ENCODE assay signal across 24 mouse cellular contexts in genomic region chr14:122057941-122058346, GRCm38 (mm10). TPM values are rescaled to one million over a fixed set of nuclear protein-coding genes. Genes with fewer than 3 reads are reported as not detected.
A peak's percentile ranks its signal among the peaks of the same experiment; 100 is the strongest.
DNase-seq lines count a peak whose midpoint lies in the region; ATAC-seq and TF ChIP-seq lines count a peak whose summit lies in the region.
"Had no signal": no experiment of that assay in that cellular context is flagged by ENCODE, and none has a peak within 500 bp of the region (broad histone marks: within the 10 kb centered on the region; RNA-seq: fewer than 3 reads in every experiment).

No protein-coding gene starts in this region.

- no peak overlapping the region for H3K9ac ChIP-seq in embryonic facial prominence, embryonic 11.5 days (replicated peaks; ENCODE audit: low read length)
- H3K9ac ChIP-seq in neural tube, embryonic 15.5 days (replicated peaks) = no peak overlapping the region
- H3K9ac ChIP-seq: embryonic facial prominence, embryonic 15.5 days; hindbrain, embryonic 14.5 days had no signal

- H3K4me1 ChIP-seq in embryonic facial prominence, embryonic 11.5 days (ENCODE audit: control insufficient read depth, insufficient read depth, low read length) = no peaks in the 10 kb centered on the region
- H3K4me1 ChIP-seq in embryonic facial prominence, embryonic 10.5 days = peaks cover 8% of the 10 kb centered on the region
- peaks cover 11% of the 10 kb centered on the region for H3K4me1 ChIP-seq in bone marrow, adult 2 months (ENCODE audit: control insufficient read depth, insufficient read depth, low read length)
- no peaks in the 10 kb centered on the region for H3K4me1 ChIP-seq in neural tube, embryonic 15.5 days
- H3K4me1 ChIP-seq: forebrain, embryonic 10.5 days had no signal

- no peak for TF ChIP-seq CTCF in bone marrow, adult 2 months (IDR thresholded peaks at IDR 0.05; ENCODE audit: control insufficient read depth, insufficient read depth, low read length)

- no peaks in the 10 kb centered on the region for H3K36me3 ChIP-seq in embryonic facial prominence, embryonic 11.5 days (replicated peaks; ENCODE audit: control insufficient read depth, insufficient read depth, low read depth, low read length)
- no peaks in the 10 kb centered on the region for H3K36me3 ChIP-seq in embryonic facial prominence, embryonic 10.5 days (replicated peaks)
- H3K36me3 ChIP-seq in neural tube, embryonic 15.5 days = no peaks in the 10 kb centered on the region
- H3K36me3 ChIP-seq: embryonic facial prominence, embryonic 15.5 days; forebrain, embryonic 10.5 days; heart, embryonic 10.5 days had no signal

- no peak overlapping the region for H3K27ac ChIP-seq in embryonic facial prominence, embryonic 11.5 days (replicated peaks; ENCODE audit: low read depth, low read length)
- no peak overlapping the region for H3K27ac ChIP-seq in embryonic facial prominence, embryonic 10.5 days (replicated peaks)
- H3K27ac ChIP-seq in bone marrow, adult 2 months (ENCODE audit: control insufficient read depth, insufficient read depth, low read depth, low read length, poor library complexity) = peak overlapping the region; percentile 0; the same call in 1 of the 2 replicates
- H3K27ac ChIP-seq in neural tube, embryonic 15.5 days (replicated peaks) = no peak overlapping the region
- H3K27ac ChIP-seq: embryonic facial prominence, embryonic 15.5 days; forebrain, embryonic 10.5 days; heart, embryonic 10.5 days; hindbrain, embryonic 14.5 days had no signal

- no peaks in the 10 kb centered on the region for H3K27me3 ChIP-seq in embryonic facial prominence, embryonic 11.5 days (ENCODE audit: control insufficient read depth, insufficient read depth, low read length)
- H3K27me3 ChIP-seq in embryonic facial prominence, embryonic 10.5 days (replicated peaks; ENCODE audit: low read depth, poor library complexity, severe bottlenecking) = no peaks in the 10 kb centered on the region
- H3K27me3 ChIP-seq in neural tube, embryonic 15.5 days (replicated peaks) = no peaks in the 10 kb centered on the region
- H3K27me3 ChIP-seq: embryonic facial prominence, embryonic 15.5 days had no signal

- peak; percentile 41; the same call in 1 of the 2 replicates for ATAC-seq in embryonic facial prominence, embryonic 11.5 days (replicated peaks; ENCODE audit: insufficient number of reproducible peaks, low FRiP score, low TSS enrichment, low read depth)
- 0 out of 2 replicates have a peak, but pooled peaks have one; percentile 10 for ATAC-seq in megakaryocyte progenitor cell, adult 5-6 weeks (replicated peaks; ENCODE audit: poor library complexity)
- no peak for ATAC-seq in neural tube, embryonic 15.5 days (ENCODE audit: low FRiP score)
- ATAC-seq: midbrain, embryonic 16.5 days had no signal

- intact Hi-C loops in left cerebral cortex, postnatal 36 days (cut with DNase I) = no loop called here

- 35% methylated on average over 2 of the region's 2 CpGs for WGBS in embryonic facial prominence, embryonic 11.5 days
- WGBS in embryonic facial prominence, embryonic 10.5 days = 48% methylated on average over 2 of the region's 2 CpGs
- WGBS in bone marrow, adult 2 months = 5% methylated on average over 2 of the region's 2 CpGs
- 36% methylated on average over 2 of the region's 2 CpGs for WGBS in neural tube, embryonic 15.5 days

- H3K4me3 ChIP-seq in embryonic facial prominence, embryonic 11.5 days (ENCODE audit: low read depth, low read length) = no peak overlapping the region
- no peak overlapping the region for H3K4me3 ChIP-seq in embryonic facial prominence, embryonic 10.5 days
- no peak overlapping the region for H3K4me3 ChIP-seq in bone marrow, adult 2 months (replicated peaks; ENCODE audit: control insufficient read depth, low read depth, low read length)
- H3K4me3 ChIP-seq in neural tube, embryonic 15.5 days (replicated peaks) = no peak overlapping the region
- H3K4me3 ChIP-seq: embryonic facial prominence, embryonic 15.5 days; forebrain, embryonic 10.5 days; heart, embryonic 10.5 days; megakaryocyte, embryonic 14.5 days had no signal

- DNase-seq in embryonic facial prominence, embryonic 11.5 days (ENCODE audit: low spot score) = no peak
- no peak for DNase-seq in embryonic facial prominence, embryonic 10.5 days (ENCODE audit: low spot score)
- DNase-seq in CD4-positive helper T cell, adult 2 months (ENCODE audit: low read depth, low spot score) = peak; percentile 71
- DNase-seq in adrenal gland, adult 2 months = no peak
- no peak for DNase-seq in left cerebral cortex, postnatal 36 days (ENCODE audit: low spot score in 2 of 2)
- DNase-seq: adrenal gland, adult 8-10 months; cerebellum, adult 2 months; gastrocnemius, postnatal 14 days; heart, postnatal 14 days; kidney, adult 11 months; thymus, postnatal 36 days had no signal

- H3K9me3 ChIP-seq in embryonic facial prominence, embryonic 11.5 days (replicated peaks; ENCODE audit: control insufficient read depth, low read length) = no peaks in the 10 kb centered on the region
- H3K9me3 ChIP-seq in embryonic facial prominence, embryonic 10.5 days = no peaks in the 10 kb centered on the region
- no peaks in the 10 kb centered on the region for H3K9me3 ChIP-seq in neural tube, embryonic 15.5 days (replicated peaks)
- H3K9me3 ChIP-seq: embryonic facial prominence, embryonic 15.5 days; forebrain, embryonic 10.5 days; heart, embryonic 10.5 days; megakaryocyte, embryonic 14.5 days had no signal

- H3K4me2 ChIP-seq in embryonic facial prominence, embryonic 11.5 days (ENCODE audit: low read depth, low read length) = no peak overlapping the region
- H3K4me2 ChIP-seq in neural tube, embryonic 15.5 days = no peak overlapping the region
- H3K4me2 ChIP-seq: embryonic facial prominence, embryonic 15.5 days; hindbrain, embryonic 14.5 days had no signal

- TF ChIP-seq POLR2A in bone marrow, adult 2 months (IDR thresholded peaks at IDR 0.05; ENCODE audit: borderline replicate concordance, control insufficient read depth, low read depth, low read length) = no peak

RNA-seq across cellular contexts. Expression of gene Timm8a2, which starts 23.5 kb away (rescaled TPM):
- not detected in 2 replicates for polyA plus RNA-seq in embryonic facial prominence, embryonic 11.5 days (2014; fragmentation: Nextera tagmentation; extraction: Ambion mirVana)
- polyA plus RNA-seq in embryonic facial prominence, embryonic 10.5 days (2016; fragmentation: Nextera tagmentation; extraction: Ambion mirVana) = not detected in 2 replicates
- polyA plus RNA-seq in bone marrow, adult 2 months (2011; ENCODE audit: insufficient read depth, insufficient read length, low replicate concordance, missing spikeins) = not detected in 2 replicates
- total RNA-seq in megakaryocyte progenitor cell, adult 5-6 weeks (2015) = not detected in 2 replicates
- not detected in 2 replicates for total RNA-seq in megakaryocyte progenitor cell, adult 5-6 weeks (2017)
- not detected for total RNA-seq in adrenal gland, adult 2 months (2021)
- polyA plus RNA-seq in adrenal gland, adult 2 months (2012; rRNA removed) = not detected in 2 replicates
- not detected for total RNA-seq in left cerebral cortex, postnatal 36 days (2021)
- not detected in 2 replicates for polyA plus RNA-seq in neural tube, embryonic 15.5 days (2015; fragmentation: Nextera tagmentation; extraction: Ambion mirVana)
- total RNA-seq: adrenal gland, adult 8-10 months; gastrocnemius, postnatal 14 days; heart, postnatal 14 days; left cerebral cortex, postnatal 25 days; liver, adult 2 months had no signal
- polyA plus RNA-seq: embryonic facial prominence, embryonic 15.5 days; forebrain, embryonic 10.5 days; heart, embryonic 10.5 days; hindbrain, embryonic 14.5 days; large intestine, adult 2 months; liver, adult 2 months; lung, embryonic 16.5 days; midbrain, embryonic 16.5 days had no signal

RNA-seq across cellular contexts. Expression of gene Tm9sf2, which starts 48.9 kb away (rescaled TPM):
- polyA plus RNA-seq in embryonic facial prominence, embryonic 11.5 days (2014; fragmentation: Nextera tagmentation; extraction: Ambion mirVana) = 146 and 159 TPM in 2 replicates
- 120 and 124 TPM in 2 replicates for polyA plus RNA-seq in embryonic facial prominence, embryonic 10.5 days (2016; fragmentation: Nextera tagmentation; extraction: Ambion mirVana)
- 17.1 and 22.3 TPM in 2 replicates for polyA plus RNA-seq in bone marrow, adult 2 months (2011; ENCODE audit: insufficient read depth, insufficient read length, low replicate concordance, missing spikeins)
- total RNA-seq in megakaryocyte progenitor cell, adult 5-6 weeks (2015) = 98.1 and 98.8 TPM in 2 replicates
- 108 and 118 TPM in 2 replicates for total RNA-seq in megakaryocyte progenitor cell, adult 5-6 weeks (2017)
- total RNA-seq in adrenal gland, adult 2 months (2021) = 100 to 1,000 TPM; 142 to 153 TPM
- polyA plus RNA-seq in adrenal gland, adult 2 months (2012; rRNA removed) = 558 and 638 TPM in 2 replicates
- 100 to 1,000 TPM; 101 to 117 TPM for total RNA-seq in left cerebral cortex, postnatal 36 days (2021)
- polyA plus RNA-seq in neural tube, embryonic 15.5 days (2015; fragmentation: Nextera tagmentation; extraction: Ambion mirVana) = 110 and 128 TPM in 2 replicates
